Mouse (Mus musculus): ENCODE results near the gene Spata25. TPM values are rescaled to one million over a fixed set of nuclear protein-coding genes. Genes with fewer than 3 reads are reported as not detected.

The Spata25 gene
- polyA plus RNA-seq, 1 experiment: not detected

- Histone ChIP-seq H3K79me3 (ENCODE audit: low read depth) (peaks cover 7% of the 10 kb centered on the region), H3ac (ENCODE audit: control insufficient read depth, insufficient read length, low read depth) (no peak overlapping the region), H3K79me2 (ENCODE audit: control insufficient read depth, insufficient read depth) (peaks cover 21% of the 10 kb centered on the region)
Observed at GRCm38 (mm10) chr2:164821060-164821459, 7.3 kb downstream of the Spata25 start.

GRCm38 (mm10) chr2:164817703-164818102 lies 10.6 kb downstream of the Spata25 start:
- no peaks in the 10 kb centered on the region for H3K79me2 ChIP-seq (ENCODE audit: control insufficient read depth, insufficient read depth)
- TF ChIP-seq USF1 (IDR thresholded peaks at IDR 0.05; ENCODE audit: low read depth) (no peak), CTCF (IDR thresholded peaks at IDR 0.05; ENCODE audit: control insufficient read depth, insufficient read depth, insufficient read length) (no peak), FOSL1 (IDR thresholded peaks at IDR 0.05; ENCODE audit: insufficient read depth, low read length, poor library complexity, severe bottlenecking) (no peak), MYOD1 (IDR thresholded peaks at IDR 0.05; ENCODE audit: control insufficient read depth, insufficient read length, low read depth) (no peak), MYOG (IDR thresholded peaks at IDR 0.05; ENCODE audit: control insufficient read depth, extremely low read depth, insufficient read length) (no peak), CEBPB (IDR thresholded peaks at IDR 0.05; ENCODE audit: low read depth) (no peak), MAX (IDR thresholded peaks at IDR 0.05) (no peak)
- H3K79me3 ChIP-seq (ENCODE audit: low read depth): no peaks in the 10 kb centered on the region
- H3K36me3 ChIP-seq (ENCODE audit: control insufficient read depth, insufficient read depth): peaks cover 8% of the 10 kb centered on the region
- no peaks in the 10 kb centered on the region for H3K27me3 ChIP-seq (ENCODE audit: control insufficient read depth, insufficient read depth, insufficient read length)
- no peak overlapping the region for H3K4me3 ChIP-seq (ENCODE audit: insufficient read depth, poor library complexity, severe bottlenecking)
- no peak overlapping the region for H3ac ChIP-seq (ENCODE audit: control insufficient read depth, insufficient read length, low read depth)

More at GRCm38 (mm10) chr2:164821060-164821459, 7.3 kb downstream of the Spata25 start:
- no peaks in the 10 kb centered on the region for H3K27me3 ChIP-seq (ENCODE audit: control insufficient read depth, insufficient read depth, insufficient read length)
- no peak for TF ChIP-seq USF1 (IDR thresholded peaks at IDR 0.05; ENCODE audit: low read depth)
- no peak for TF ChIP-seq CTCF (IDR thresholded peaks at IDR 0.05; ENCODE audit: control insufficient read depth, insufficient read depth, insufficient read length)
- TF ChIP-seq MAX (IDR thresholded peaks at IDR 0.05): no peak
- TF ChIP-seq FOSL1 (IDR thresholded peaks at IDR 0.05; ENCODE audit: insufficient read depth, low read length, poor library complexity, severe bottlenecking): no peak
- TF ChIP-seq CEBPB (IDR thresholded peaks at IDR 0.05; ENCODE audit: low read depth): no peak
- no peak for TF ChIP-seq MYOD1 (IDR thresholded peaks at IDR 0.05; ENCODE audit: control insufficient read depth, insufficient read length, low read depth)
- TF ChIP-seq MYOG (IDR thresholded peaks at IDR 0.05; ENCODE audit: control insufficient read depth, extremely low read depth, insufficient read length): no peak
- no peak overlapping the region for H3K4me3 ChIP-seq (ENCODE audit: insufficient read depth, poor library complexity, severe bottlenecking)
- H3K36me3 ChIP-seq (ENCODE audit: control insufficient read depth, insufficient read depth): peaks cover 25% of the 10 kb centered on the region

- no peak overlapping the region for H3K4me3 ChIP-seq (ENCODE audit: insufficient read depth, poor library complexity, severe bottlenecking)
- no peak for TF ChIP-seq USF1 (IDR thresholded peaks at IDR 0.05; ENCODE audit: low read depth)
- no peak for TF ChIP-seq FOSL1 (IDR thresholded peaks at IDR 0.05; ENCODE audit: insufficient read depth, low read length, poor library complexity, severe bottlenecking)
- TF ChIP-seq MYOG (IDR thresholded peaks at IDR 0.05; ENCODE audit: control insufficient read depth, extremely low read depth, insufficient read length): no peak
- no peak for TF ChIP-seq CEBPB (IDR thresholded peaks at IDR 0.05; ENCODE audit: low read depth)
- no peak for TF ChIP-seq MYOD1 (IDR thresholded peaks at IDR 0.05; ENCODE audit: control insufficient read depth, insufficient read length, low read depth)
- no peak for TF ChIP-seq CTCF (IDR thresholded peaks at IDR 0.05; ENCODE audit: control insufficient read depth, insufficient read depth, insufficient read length)
- TF ChIP-seq MAX (IDR thresholded peaks at IDR 0.05): no peak
- no peaks in the 10 kb centered on the region for H3K79me3 ChIP-seq (ENCODE audit: low read depth)
- H3K79me2 ChIP-seq (ENCODE audit: control insufficient read depth, insufficient read depth): no peaks in the 10 kb centered on the region
- peaks cover 8% of the 10 kb centered on the region for H3K36me3 ChIP-seq (ENCODE audit: control insufficient read depth, insufficient read depth)
- H3ac ChIP-seq (ENCODE audit: control insufficient read depth, insufficient read length, low read depth): no peak overlapping the region
- H3K27me3 ChIP-seq (ENCODE audit: control insufficient read depth, insufficient read depth, insufficient read length): no peaks in the 10 kb centered on the region
Observed at GRCm38 (mm10) chr2:164817206-164817605, 11.1 kb downstream of the Spata25 start.

DNA sequence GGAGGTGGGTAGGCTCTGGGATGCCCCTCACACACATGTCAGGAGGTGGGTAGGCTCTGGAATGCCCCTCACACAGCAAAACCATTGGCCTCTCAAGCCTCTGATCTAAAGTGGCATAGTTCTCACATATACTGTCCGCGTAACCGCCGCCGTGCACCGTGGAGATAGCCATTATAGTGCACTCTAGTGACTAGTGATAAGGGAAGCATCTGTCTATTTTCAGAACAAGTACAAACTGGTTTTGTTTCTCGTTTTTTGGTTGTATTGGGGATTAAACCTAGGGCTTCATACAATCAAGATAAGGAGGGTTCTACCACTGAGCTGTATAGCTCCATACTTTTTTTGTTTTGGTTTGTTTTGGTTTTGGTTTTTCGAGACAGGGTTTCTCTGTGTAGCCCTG lies 12.5 kb downstream of the Spata25 start:
- no peak for TF ChIP-seq CEBPB (IDR thresholded peaks at IDR 0.05; ENCODE audit: low read depth)
- TF ChIP-seq FOSL1 (IDR thresholded peaks at IDR 0.05; ENCODE audit: insufficient read depth, low read length, poor library complexity, severe bottlenecking): no peak
- TF ChIP-seq USF1 (IDR thresholded peaks at IDR 0.05; ENCODE audit: low read depth): no peak
- TF ChIP-seq MAX (IDR thresholded peaks at IDR 0.05): no peak
- no peak for TF ChIP-seq MYOG (IDR thresholded peaks at IDR 0.05; ENCODE audit: control insufficient read depth, extremely low read depth, insufficient read length)
- no peak for TF ChIP-seq MYOD1 (IDR thresholded peaks at IDR 0.05; ENCODE audit: control insufficient read depth, insufficient read length, low read depth)
- TF ChIP-seq CTCF (IDR thresholded peaks at IDR 0.05; ENCODE audit: control insufficient read depth, insufficient read depth, insufficient read length): no peak
- no peaks in the 10 kb centered on the region for H3K27me3 ChIP-seq (ENCODE audit: control insufficient read depth, insufficient read depth, insufficient read length)

DNA sequence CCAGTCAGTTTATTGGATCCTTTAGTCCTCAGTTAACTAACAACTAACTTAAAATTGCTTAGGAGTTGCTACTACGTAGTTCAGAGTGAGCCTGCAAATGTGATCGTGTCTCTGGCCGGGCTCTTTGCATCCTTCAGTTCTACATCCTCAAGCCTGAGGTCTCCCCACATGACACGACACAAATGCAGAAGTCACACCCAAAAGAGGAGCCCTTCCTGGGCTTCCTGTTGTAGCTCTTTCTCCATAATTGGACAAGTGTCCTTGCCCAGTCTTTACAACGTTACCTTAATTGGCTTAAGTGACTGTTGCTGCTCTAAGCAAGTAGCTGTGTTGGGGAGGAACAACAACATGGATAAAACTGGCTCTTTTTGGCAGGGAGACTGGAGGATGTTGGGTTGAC lies 13.0 kb downstream of the Spata25 start:
- no peak for TF ChIP-seq MYOD1 (IDR thresholded peaks at IDR 0.05; ENCODE audit: control insufficient read depth, insufficient read length, low read depth)
- TF ChIP-seq USF1 (IDR thresholded peaks at IDR 0.05; ENCODE audit: low read depth): no peak
- no peak for TF ChIP-seq MAX (IDR thresholded peaks at IDR 0.05)
- TF ChIP-seq FOSL1 (IDR thresholded peaks at IDR 0.05; ENCODE audit: insufficient read depth, low read length, poor library complexity, severe bottlenecking): no peak
- no peak for TF ChIP-seq CEBPB (IDR thresholded peaks at IDR 0.05; ENCODE audit: low read depth)
- no peak for TF ChIP-seq MYOG (IDR thresholded peaks at IDR 0.05; ENCODE audit: control insufficient read depth, extremely low read depth, insufficient read length)
- peaks cover 5% of the 10 kb centered on the region for H3K36me3 ChIP-seq (ENCODE audit: control insufficient read depth, insufficient read depth)
- no peaks in the 10 kb centered on the region for H3K27me3 ChIP-seq (ENCODE audit: control insufficient read depth, insufficient read depth, insufficient read length)
- H3K79me2 ChIP-seq (ENCODE audit: control insufficient read depth, insufficient read depth): no peaks in the 10 kb centered on the region
- no peaks in the 10 kb centered on the region for H3K79me3 ChIP-seq (ENCODE audit: low read depth)
- H3ac ChIP-seq (ENCODE audit: control insufficient read depth, insufficient read length, low read depth): no peak overlapping the region
- H3K4me3 ChIP-seq (ENCODE audit: insufficient read depth, poor library complexity, severe bottlenecking): no peak overlapping the region

More for the DNA sequence above, 12.5 kb downstream of the Spata25 start:
- Histone ChIP-seq H3K4me3 (ENCODE audit: insufficient read depth, poor library complexity, severe bottlenecking) (no peak overlapping the region), H3K36me3 (ENCODE audit: control insufficient read depth, insufficient read depth) (peaks cover 8% of the 10 kb centered on the region), H3K79me2 (ENCODE audit: control insufficient read depth, insufficient read depth) (no peaks in the 10 kb centered on the region), H3ac (ENCODE audit: control insufficient read depth, insufficient read length, low read depth) (no peak overlapping the region), H3K79me3 (ENCODE audit: low read depth) (no peaks in the 10 kb centered on the region)

- TF ChIP-seq MYOD1 (IDR thresholded peaks at IDR 0.05; ENCODE audit: control insufficient read depth, insufficient read length, low read depth) (no peak), CEBPB (IDR thresholded peaks at IDR 0.05; ENCODE audit: low read depth) (no peak), FOSL1 (IDR thresholded peaks at IDR 0.05; ENCODE audit: insufficient read depth, low read length, poor library complexity, severe bottlenecking) (no peak), MYOG (IDR thresholded peaks at IDR 0.05; ENCODE audit: control insufficient read depth, extremely low read depth, insufficient read length) (no peak), MAX (IDR thresholded peaks at IDR 0.05) (no peak), USF1 (IDR thresholded peaks at IDR 0.05; ENCODE audit: low read depth) (no peak), CTCF (IDR thresholded peaks at IDR 0.05; ENCODE audit: control insufficient read depth, insufficient read depth, insufficient read length) (no peak)
- H3K4me3 ChIP-seq (ENCODE audit: insufficient read depth, poor library complexity, severe bottlenecking): no peak overlapping the region
- no peaks in the 10 kb centered on the region for H3K79me2 ChIP-seq (ENCODE audit: control insufficient read depth, insufficient read depth)
- H3K36me3 ChIP-seq (ENCODE audit: control insufficient read depth, insufficient read depth): no peaks in the 10 kb centered on the region
- H3K27me3 ChIP-seq (ENCODE audit: control insufficient read depth, insufficient read depth, insufficient read length): no peaks in the 10 kb centered on the region
- H3ac ChIP-seq (ENCODE audit: control insufficient read depth, insufficient read length, low read depth): no peak overlapping the region
- H3K79me3 ChIP-seq (ENCODE audit: low read depth): no peaks in the 10 kb centered on the region
Observed at GRCm38 (mm10) chr2:164813557-164813956, 14.8 kb downstream of the Spata25 start.
